Mouse (Mus musculus) brain, embryonic 14.5 days (tissue): ENCODE measurements around the gene Srp72.

Experiments used
- CTCF ChIP-seq: fragments of 200-500 bp; IDR thresholded peaks from 2 replicates; pipeline ENCODE4 v1.5.1; 2012; ENCODE audit warnings: inconsistent platforms, mild to moderate bottlenecking, moderate library complexity, borderline replicate concordance; ENCODE audit not compliant: insufficient read depth, insufficient read length; ENCODE audit errors: extremely low read depth
- POLR2A ChIP-seq: fragments of 200-500 bp; IDR thresholded peaks from 2 replicates; pipeline ENCODE4 v1.6.1; 2012; ENCODE audit warnings: mild to moderate bottlenecking, inconsistent platforms, borderline replicate concordance; ENCODE audit not compliant: poor library complexity, insufficient read depth, insufficient read length, severe bottlenecking; ENCODE audit errors: extremely low read depth

- no peak for TF ChIP-seq CTCF
- TF ChIP-seq POLR2A, result no peak
Observed at GRCm38 (mm10) chr5:76990789-76991188, 16.3 kb downstream of the Srp72 start.
